Mouse (Mus musculus) lung, adult 2 months (tissue): ENCODE data around the gene Rfc3.

Source experiments
- CTCF ChIP-seq: fragments of 200-500 bp; IDR thresholded peaks from 2 replicates; pipeline ENCODE4 v1.5.1; 2011; ENCODE audit warnings: mild to moderate bottlenecking, low read length, control low read depth; ENCODE audit not compliant: insufficient read depth
- POLR2A ChIP-seq: fragments of 200-500 bp; IDR thresholded peaks from 2 replicates; pipeline ENCODE4 v1.6.1; 2011; ENCODE audit warnings: low read depth, mild to moderate bottlenecking, control low read depth, low read length, borderline replicate concordance; ENCODE audit errors: extremely low read depth

- TF ChIP-seq CTCF (no peak), POLR2A (no peak)
Observed at GRCm38 (mm10) chr5:151662207-151662606, 11.2 kb upstream of the Rfc3 start.
